Mouse (Mus musculus) lung, postnatal 10 days (tissue): ENCODE measurements around the gene Chrna1.
A peak's percentile ranks its signal among the peaks of the same experiment; 100 is the strongest.

ENCODE experiments used
- DNase-seq: peaks from one replicate; pipeline ENCODE4 v3.0.0; 2021

Gene Chrna1

GRCm38 (mm10) chr2:73580166-73580565 lies at the start of gene Chrna1:
Chrna1 (minus strand) TSS chr2:73580338.
- no peak for DNase-seq

GRCm38 (mm10) chr2:73618486-73619052 lies 38.4 kb upstream of the Chrna1 start:
- no peak for DNase-seq

GRCm38 (mm10) chr2:73616434-73617057 lies 36.4 kb upstream of the Chrna1 start:
- no peak for DNase-seq

GRCm38 (mm10) chr2:73615456-73615855 lies 35.3 kb upstream of the Chrna1 start:
- DNase-seq: no peak

- DNase-seq: no peak
Measured at GRCm38 (mm10) chr2:73614303-73614702, 34.2 kb upstream of the Chrna1 start.

GRCm38 (mm10) chr2:73612941-73613340 lies 32.8 kb upstream of the Chrna1 start:
- DNase-seq: no peak

GRCm38 (mm10) chr2:73612367-73612914 lies 32.3 kb upstream of the Chrna1 start:
- DNase-seq: no peak

- no peak for DNase-seq
Measured at GRCm38 (mm10) chr2:73611798-73612197, 31.7 kb upstream of the Chrna1 start.

GRCm38 (mm10) chr2:73609724-73610210 lies 29.6 kb upstream of the Chrna1 start:
- DNase-seq: no peak

GRCm38 (mm10) chr2:73609067-73609723 lies 29.1 kb upstream of the Chrna1 start:
- DNase-seq: no peak

GRCm38 (mm10) chr2:73608391-73608790 lies 28.3 kb upstream of the Chrna1 start:
- DNase-seq: no peak

GRCm38 (mm10) chr2:73607609-73608008 lies 27.5 kb upstream of the Chrna1 start:
- no peak for DNase-seq

GRCm38 (mm10) chr2:73607146-73607545 lies 27.0 kb upstream of the Chrna1 start:
- no peak for DNase-seq

GRCm38 (mm10) chr2:73606616-73607015 lies 26.5 kb upstream of the Chrna1 start:
- no peak for DNase-seq

- DNase-seq: no peak
Measured at GRCm38 (mm10) chr2:73605077-73605476, 24.9 kb upstream of the Chrna1 start.

- no peak for DNase-seq
Measured at GRCm38 (mm10) chr2:73604579-73604978, 24.4 kb upstream of the Chrna1 start.

GRCm38 (mm10) chr2:73600650-73601049 lies 20.5 kb upstream of the Chrna1 start:
- DNase-seq: no peak

GRCm38 (mm10) chr2:73597772-73598171 lies 17.6 kb upstream of the Chrna1 start:
- DNase-seq: no peak

GRCm38 (mm10) chr2:73596786-73597185 lies 16.6 kb upstream of the Chrna1 start:
- DNase-seq: peak; percentile 67

GRCm38 (mm10) chr2:73596326-73596725 lies 16.2 kb upstream of the Chrna1 start:
- DNase-seq: no peak

- no peak for DNase-seq
Measured at GRCm38 (mm10) chr2:73593101-73593439, 12.9 kb upstream of the Chrna1 start.

GRCm38 (mm10) chr2:73592231-73593100 lies 12.3 kb upstream of the Chrna1 start:
- DNase-seq: peak; percentile 93

GRCm38 (mm10) chr2:73591246-73591645 lies 11.1 kb upstream of the Chrna1 start:
- DNase-seq: no peak
